ENCODE assay signal across 10 mouse cellular contexts in genomic region chrX:73767267-73767666, GRCm38 (mm10). TPM values are rescaled to one million over a fixed set of nuclear protein-coding genes. Genes with fewer than 3 reads are reported as not detected.
A peak's percentile ranks its signal among the peaks of the same experiment; 100 is the strongest.
DNase-seq lines count a peak whose midpoint lies in the region; ATAC-seq and TF ChIP-seq lines count a peak whose summit lies in the region.
"Had no signal": no experiment of that assay in that cellular context is flagged by ENCODE, and none has a peak within 500 bp of the region (broad histone marks: within the 10 kb centered on the region; RNA-seq: fewer than 3 reads in every experiment).

No protein-coding gene starts in this region.

- no peak for ATAC-seq in heart, embryonic 12.5 days (ENCODE audit: insufficient number of reproducible peaks, low FRiP score)
- ATAC-seq in kidney, embryonic 16.5 days (ENCODE audit: low FRiP score, low TSS enrichment) = no peak

- DNase-seq in heart, postnatal 4 days = peak; percentile 42
- DNase-seq in spleen, postnatal 4 days (ENCODE audit: low spot score in 2 of 2) = peak; percentile 22 to 78
- no peak for DNase-seq in spleen, adult 12 weeks (ENCODE audit: low spot score)
- no peak for DNase-seq in liver, adult 2 months (ENCODE audit: extremely low read depth, low read depth, low spot score)
- peak; percentile 77 for DNase-seq in thymus, postnatal 4 days
- no peak for DNase-seq in left cerebral cortex, postnatal 10 days (ENCODE audit: extremely low spot score in 1 of 2, low spot score in 2 of 2)

- no peak overlapping the region for H3K4me3 ChIP-seq in heart, embryonic 12.5 days
- no peak overlapping the region for H3K4me3 ChIP-seq in liver, adult 2 months (ENCODE audit: insufficient read depth, low read depth, low read length)
- H3K4me3 ChIP-seq in kidney, embryonic 16.5 days (ENCODE audit: low read length) = no peak overlapping the region
- H3K4me3 ChIP-seq: embryonic facial prominence, embryonic 13.5 days; liver, embryonic 15.5 days had no signal

- no peaks in the 10 kb centered on the region for H3K9me3 ChIP-seq in heart, embryonic 12.5 days (replicated peaks)
- H3K9me3 ChIP-seq in kidney, embryonic 16.5 days (ENCODE audit: low read length) = no peaks in the 10 kb centered on the region
- H3K9me3 ChIP-seq: embryonic facial prominence, embryonic 13.5 days; liver, embryonic 15.5 days had no signal

- H3K9ac ChIP-seq in heart, embryonic 12.5 days = no peak overlapping the region
- no peak overlapping the region for H3K9ac ChIP-seq in liver, adult 2 months (ENCODE audit: low read depth, low read length)
- no peak overlapping the region for H3K9ac ChIP-seq in kidney, embryonic 16.5 days (replicated peaks; ENCODE audit: low read length)
- H3K9ac ChIP-seq: embryonic facial prominence, embryonic 13.5 days; liver, embryonic 15.5 days had no signal

- WGBS in heart, embryonic 12.5 days = 46% methylated on average over 9 of the region's 9 CpGs
- 81% methylated on average over 9 of the region's 9 CpGs for WGBS in liver, adult 2 months
- 69% methylated on average over 9 of the region's 9 CpGs for WGBS in kidney, embryonic 16.5 days

- no peaks in the 10 kb centered on the region for H3K36me3 ChIP-seq in heart, embryonic 12.5 days
- no peaks in the 10 kb centered on the region for H3K36me3 ChIP-seq in liver, adult 2 months (ENCODE audit: control insufficient read depth, insufficient read depth, low read length)
- no peaks in the 10 kb centered on the region for H3K36me3 ChIP-seq in kidney, embryonic 16.5 days (ENCODE audit: insufficient read depth, low read length)
- H3K36me3 ChIP-seq: embryonic facial prominence, embryonic 13.5 days; liver, embryonic 15.5 days had no signal

- H3K27me3 ChIP-seq in heart, embryonic 12.5 days (replicated peaks) = 0 out of 2 replicates have a peak, but pooled peaks cover 5% of the 10 kb centered on the region
- no peaks in the 10 kb centered on the region for H3K27me3 ChIP-seq in liver, adult 2 months (ENCODE audit: control insufficient read depth, insufficient read depth, low read length)
- H3K27me3 ChIP-seq in kidney, embryonic 16.5 days (ENCODE audit: insufficient read depth, low read length) = no peaks in the 10 kb centered on the region
- H3K27me3 ChIP-seq: embryonic facial prominence, embryonic 13.5 days had no signal

- H3K4me2 ChIP-seq in heart, embryonic 12.5 days = no peak overlapping the region
- no peak overlapping the region for H3K4me2 ChIP-seq in kidney, embryonic 16.5 days (replicated peaks; ENCODE audit: low read depth, low read length)
- H3K4me2 ChIP-seq: embryonic facial prominence, embryonic 13.5 days; liver, embryonic 15.5 days had no signal

- H3K4me1 ChIP-seq in heart, embryonic 12.5 days (replicated peaks) = peaks cover 9% of the 10 kb centered on the region
- H3K4me1 ChIP-seq in liver, adult 2 months (ENCODE audit: control insufficient read depth, insufficient read depth, low read length) = no peaks in the 10 kb centered on the region; the same call in 1 of the 2 replicates
- H3K4me1 ChIP-seq in kidney, embryonic 16.5 days (ENCODE audit: insufficient read depth, low read length) = no peaks in the 10 kb centered on the region
- H3K4me1 ChIP-seq: embryonic facial prominence, embryonic 13.5 days; liver, embryonic 15.5 days had no signal

- TF ChIP-seq CTCF in liver, adult 2 months (IDR thresholded peaks at IDR 0.05; ENCODE audit: low read depth, low read length) = peak; percentile 31; the same call in 1 of the 2 replicates

- intact Hi-C loops in left cerebral cortex, postnatal 10 days (cut with DNase I) = no loop called here

- TF ChIP-seq POLR2A in liver, adult 2 months (IDR thresholded peaks at IDR 0.05; ENCODE audit: extremely low read depth, insufficient read depth, low read length) = no peak

- H3K79me2 ChIP-seq in liver, adult 2 months (ENCODE audit: control insufficient read depth, insufficient read depth, low read length) = no peaks in the 10 kb centered on the region

- H3K27ac ChIP-seq in heart, embryonic 12.5 days (ENCODE audit: poor library complexity, severe bottlenecking) = no peak overlapping the region
- no peak overlapping the region for H3K27ac ChIP-seq in liver, adult 2 months (replicated peaks; ENCODE audit: insufficient read depth, low read depth, low read length)
- no peak overlapping the region for H3K27ac ChIP-seq in kidney, embryonic 16.5 days (ENCODE audit: low read length)
- H3K27ac ChIP-seq: embryonic facial prominence, embryonic 13.5 days; liver, embryonic 15.5 days had no signal

RNA-seq across cellular contexts. Expression of gene Srpk3, which starts 6.9 kb away (rescaled TPM):
- 10 to 100 TPM; 49.2 to 50.9 TPM for total RNA-seq in heart, postnatal 4 days (2021)
- 72.5 and 75.2 TPM in 2 replicates for polyA plus RNA-seq in heart, embryonic 12.5 days (2016; fragmentation: Nextera tagmentation; extraction: Ambion mirVana)
- total RNA-seq in liver, adult 2 months (2014; rRNA removed) = 0.27 TPM in 1 of 2 replicates, not detected in the other
- polyA plus RNA-seq in liver, adult 2 months (2012; rRNA removed) = 0.16 and 0.72 TPM in 2 replicates
- total RNA-seq in left cerebral cortex, postnatal 10 days (2021) = 1 to 10 TPM; 1.8 to 2.2 TPM
- polyA plus RNA-seq in kidney, embryonic 16.5 days (2015; fragmentation: Nextera tagmentation; extraction: Ambion mirVana) = 4.7 and 4.8 TPM in 2 replicates

RNA-seq across cellular contexts. Expression of gene Plxnb3, which starts 10.4 kb away (rescaled TPM):
- total RNA-seq in heart, postnatal 4 days (2021) = under 1 TPM; 0.54 to 0.67 TPM
- 0.43 and 0.62 TPM in 2 replicates for polyA plus RNA-seq in heart, embryonic 12.5 days (2016; fragmentation: Nextera tagmentation; extraction: Ambion mirVana)
- total RNA-seq in liver, adult 2 months (2014; rRNA removed) = 0.07 and 0.09 TPM in 2 replicates
- 0.15 and 0.20 TPM in 2 replicates for polyA plus RNA-seq in liver, adult 2 months (2012; rRNA removed)
- total RNA-seq in left cerebral cortex, postnatal 10 days (2021) = 1 to 10 TPM; 4.5 to 6.8 TPM
- 0.30 and 0.32 TPM in 2 replicates for polyA plus RNA-seq in kidney, embryonic 16.5 days (2015; fragmentation: Nextera tagmentation; extraction: Ambion mirVana)

RNA-seq across cellular contexts. Expression of gene Idh3g, which starts 19.4 kb away (rescaled TPM):
- 100 to 1,000 TPM; 401 to 448 TPM for total RNA-seq in heart, postnatal 4 days (2021)
- polyA plus RNA-seq in heart, embryonic 12.5 days (2016; fragmentation: Nextera tagmentation; extraction: Ambion mirVana) = 270 and 279 TPM in 2 replicates
- total RNA-seq in liver, adult 2 months (2014; rRNA removed) = 81.1 and 84.7 TPM in 2 replicates
- 130 and 161 TPM in 2 replicates for polyA plus RNA-seq in liver, adult 2 months (2012; rRNA removed)
- total RNA-seq in left cerebral cortex, postnatal 10 days (2021) = 100 to 1,000 TPM; 148 to 149 TPM
- polyA plus RNA-seq in kidney, embryonic 16.5 days (2015; fragmentation: Nextera tagmentation; extraction: Ambion mirVana) = 270 and 296 TPM in 2 replicates

RNA-seq across cellular contexts. Expression of gene Ssr4, which starts 19.6 kb away (rescaled TPM):
- 100 to 1,000 TPM; 107 to 109 TPM for total RNA-seq in heart, postnatal 4 days (2021)
- polyA plus RNA-seq in heart, embryonic 12.5 days (2016; fragmentation: Nextera tagmentation; extraction: Ambion mirVana) = 144 and 145 TPM in 2 replicates
- 179 and 195 TPM in 2 replicates for total RNA-seq in liver, adult 2 months (2014; rRNA removed)
- 309 and 426 TPM in 2 replicates for polyA plus RNA-seq in liver, adult 2 months (2012; rRNA removed)
- 100 to 1,000 TPM in 1 of 2 experiments, 10 to 100 TPM in 1; 98.0 to 117 TPM for total RNA-seq in left cerebral cortex, postnatal 10 days (2021)
- polyA plus RNA-seq in kidney, embryonic 16.5 days (2015; fragmentation: Nextera tagmentation; extraction: Ambion mirVana) = 182 and 199 TPM in 2 replicates

RNA-seq across cellular contexts. Expression of gene Abcd1, which starts 50.9 kb away (rescaled TPM):
- total RNA-seq in heart, postnatal 4 days (2021) = 10 to 100 TPM; 20.4 to 20.7 TPM
- polyA plus RNA-seq in heart, embryonic 12.5 days (2016; fragmentation: Nextera tagmentation; extraction: Ambion mirVana) = 12.2 and 12.6 TPM in 2 replicates
- 8.6 and 9.3 TPM in 2 replicates for total RNA-seq in liver, adult 2 months (2014; rRNA removed)
- polyA plus RNA-seq in liver, adult 2 months (2012; rRNA removed) = 24.3 and 26.2 TPM in 2 replicates
- 10 to 100 TPM; 15.0 to 16.2 TPM for total RNA-seq in left cerebral cortex, postnatal 10 days (2021)
- polyA plus RNA-seq in kidney, embryonic 16.5 days (2015; fragmentation: Nextera tagmentation; extraction: Ambion mirVana) = 16.2 and 17.4 TPM in 2 replicates

Comparison
In these comparisons a context has a peak if more than half of its experiments do, and no peak if none do; other contexts are left out.
1. DNase-seq: peak in heart, postnatal 4 days (single experiment), spleen, postnatal 4 days (2 of 2) and thymus, postnatal 4 days (single experiment); none in spleen, adult 12 weeks (single experiment), liver, adult 2 months (single experiment) and left cerebral cortex, postnatal 10 days (0 of 2).
2. RNA of gene Srpk3, which starts 6.9 kb away (total RNA-seq): 49.2 to 50.9 TPM in heart, postnatal 4 days; 1.8 to 2.2 TPM in left cerebral cortex, postnatal 10 days and 0.27 TPM in liver, adult 2 months; every median in the first group is over 10 times any median in the second.